Mouse (Mus musculus) forelimb bud, embryonic 11.5 days (tissue): ENCODE data around the gene Dnajb6.
"Not testable (repeated sequence)": the region's sequence is repeated elsewhere in the genome, so short reads cannot be mapped to it uniquely, and the experiment has no call there.

Experiments
- DNase-seq: peaks from one replicate; pipeline ENCODE4 v3.0.0-alpha.2; 2012; ENCODE audit warnings: low read depth, low spot score

The Dnajb6 gene

DNA sequence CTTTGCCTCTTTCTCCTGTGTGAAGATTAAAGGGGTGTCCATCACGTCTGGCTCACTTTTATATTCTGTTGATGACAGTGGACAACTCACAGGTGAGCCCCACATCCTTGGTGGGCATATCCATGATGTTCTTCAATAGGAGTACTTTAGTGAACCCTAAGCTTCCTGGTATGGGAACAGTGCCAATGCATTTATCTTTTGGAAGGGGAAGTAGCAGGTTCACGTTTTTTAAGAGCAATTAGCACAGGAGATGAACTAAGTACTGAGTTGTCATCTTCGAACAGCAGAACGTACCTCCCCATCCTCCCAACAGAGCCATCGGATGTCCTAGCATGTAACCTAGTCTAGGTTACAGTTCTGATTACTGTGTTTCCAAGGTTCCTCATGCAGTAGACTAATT is 23.8 kb downstream of the Dnajb6 start:
- no peak for DNase-seq

- DNase-seq = no peak
These were observed 35.4 kb downstream of the Dnajb6 start for GRCm38 (mm10) chr5:29770935-29771334.

GRCm38 (mm10) chr5:29772038-29772437 is 36.5 kb downstream of the Dnajb6 start:
- no peak for DNase-seq

GRCm38 (mm10) chr5:29772651-29773330 is 37.3 kb downstream of the Dnajb6 start:
- no peak for DNase-seq

GRCm38 (mm10) chr5:29773460-29774150 is 38.1 kb downstream of the Dnajb6 start:
- DNase-seq = no peak

DNA sequence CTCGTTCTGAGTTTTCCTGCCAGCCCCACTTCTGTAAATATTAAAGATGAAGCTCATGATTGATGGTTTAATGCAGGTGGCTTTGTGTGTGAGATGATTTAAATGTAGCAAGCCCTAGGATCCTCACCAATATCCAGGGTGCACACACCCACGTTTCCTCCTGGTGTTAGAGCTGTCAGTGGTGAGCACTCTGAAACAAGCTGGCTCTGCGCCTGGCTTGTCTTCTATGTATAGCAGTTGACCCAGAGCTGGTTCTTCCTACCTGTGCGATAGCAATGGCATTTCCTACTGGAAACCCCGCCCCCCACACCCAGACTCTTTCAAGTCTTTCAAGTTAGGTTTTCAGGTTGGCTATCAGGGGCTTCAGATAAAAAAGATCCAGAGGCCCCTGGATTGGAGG is 39.9 kb downstream of the Dnajb6 start:
- DNase-seq = no peak

GRCm38 (mm10) chr5:29778029-29778428 is 42.5 kb downstream of the Dnajb6 start:
- no peak for DNase-seq

DNA sequence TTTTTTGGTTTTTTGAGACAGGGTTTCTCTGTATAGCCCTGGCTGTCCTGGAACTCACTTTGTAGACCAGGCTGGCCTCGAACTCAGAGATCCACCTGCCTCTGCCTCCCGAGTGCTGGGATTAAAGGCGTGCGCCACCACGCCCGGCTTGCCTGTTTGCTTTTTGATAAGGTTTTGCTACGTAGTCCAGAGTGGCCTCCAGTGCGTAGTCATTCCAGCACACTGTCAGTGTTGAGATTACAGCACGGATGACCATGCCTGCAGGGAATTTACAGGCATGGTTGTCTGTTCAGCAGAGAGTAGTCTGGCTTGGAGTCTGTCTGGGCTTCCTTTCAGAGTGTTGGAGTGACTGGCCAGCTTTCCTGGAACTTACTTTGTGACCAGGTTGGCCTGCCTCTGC is 44.2 kb downstream of the Dnajb6 start:
- not testable (repeated sequence) for DNase-seq

GRCm38 (mm10) chr5:29782261-29782660 is 46.8 kb downstream of the Dnajb6 start:
- DNase-seq = no peak

- not testable (repeated sequence) for DNase-seq
These were observed 49.4 kb downstream of the Dnajb6 start for GRCm38 (mm10) chr5:29784906-29785305.

DNA sequence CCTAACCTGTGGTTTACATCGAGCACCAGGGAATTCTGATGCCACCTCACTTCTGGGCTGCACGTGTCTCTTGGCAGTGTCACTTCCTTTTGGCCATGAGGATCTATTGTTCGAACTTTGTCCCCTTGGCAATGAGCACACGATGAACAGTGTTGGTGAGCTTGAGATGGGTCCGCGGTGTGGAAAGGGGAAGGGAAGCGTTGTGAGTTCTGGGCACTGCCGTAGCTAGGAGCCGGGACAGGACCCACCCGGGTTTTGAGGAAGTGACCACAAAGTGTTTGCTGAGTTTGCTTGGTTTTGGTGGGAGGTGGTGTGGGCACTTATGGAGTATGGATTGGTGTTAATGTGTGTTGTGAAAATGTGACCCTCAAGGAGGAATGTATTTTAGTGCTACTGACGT is 50.5 kb downstream of the Dnajb6 start:
- DNase-seq = not testable (repeated sequence)

- not testable (repeated sequence) for DNase-seq
These were observed 59.4 kb downstream of the Dnajb6 start for GRCm38 (mm10) chr5:29794933-29795332.

- DNase-seq = no peak
These were observed 73.5 kb downstream of the Dnajb6 start for GRCm38 (mm10) chr5:29808940-29809339.

DNA sequence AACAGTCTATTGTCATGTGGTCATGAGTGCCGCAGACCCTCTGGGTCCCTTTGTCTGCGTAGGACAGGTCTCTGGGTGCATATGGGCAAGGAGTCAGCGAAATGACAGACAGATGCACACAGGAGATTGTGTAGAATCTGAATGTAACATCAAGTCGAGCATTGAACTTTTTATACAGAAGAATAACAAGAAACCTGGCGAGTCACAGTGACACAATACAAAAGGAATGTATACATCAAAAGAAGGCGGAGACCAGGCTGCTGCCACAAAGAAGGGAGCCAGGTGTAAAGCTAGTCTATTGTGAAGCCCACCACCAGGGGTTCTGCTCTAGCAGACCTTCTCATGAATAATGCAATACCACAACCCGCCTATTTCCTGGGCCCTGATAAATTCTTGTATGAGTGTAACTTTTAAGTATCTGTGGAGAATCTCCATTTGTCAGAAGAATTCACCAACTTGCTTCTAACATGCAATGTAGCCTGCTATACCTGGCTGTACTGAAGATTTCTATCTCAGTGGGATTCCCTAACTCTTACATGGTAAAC is 76.0 kb downstream of the Dnajb6 start:
- not testable (repeated sequence) for DNase-seq

DNA sequence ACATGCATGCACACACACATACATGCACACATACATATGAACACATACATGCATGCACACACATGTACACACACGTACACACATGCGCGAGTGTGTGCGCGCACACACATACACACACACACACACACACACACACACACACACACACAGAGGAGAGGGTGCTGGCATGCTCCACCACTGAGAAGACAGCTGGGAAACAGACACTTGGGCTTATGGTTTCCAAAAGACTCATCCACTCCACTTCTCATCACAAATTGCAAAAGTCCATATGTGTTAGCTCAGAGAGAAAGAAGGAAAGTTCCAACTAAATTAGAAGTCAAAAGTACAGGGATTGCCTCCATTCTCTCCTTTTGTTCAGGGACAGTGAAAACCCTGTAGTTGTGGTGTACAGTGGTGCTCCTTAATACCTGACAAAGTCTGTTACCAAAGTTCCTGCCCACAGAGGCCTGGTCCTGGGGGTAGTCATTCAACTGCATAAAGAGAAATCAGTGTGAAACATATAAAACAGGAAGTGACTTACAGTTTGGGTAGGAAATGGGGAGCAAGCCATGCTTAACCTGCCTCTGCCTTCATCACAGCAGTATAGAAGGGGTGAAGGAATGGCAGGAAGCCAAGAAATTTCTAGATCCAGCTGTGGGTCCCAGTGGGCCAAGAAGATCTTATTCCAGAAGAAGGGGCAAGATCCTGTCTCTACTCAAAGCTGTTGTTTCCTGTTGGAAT is 81.2 kb downstream of the Dnajb6 start:
- DNase-seq = no peak

DNA sequence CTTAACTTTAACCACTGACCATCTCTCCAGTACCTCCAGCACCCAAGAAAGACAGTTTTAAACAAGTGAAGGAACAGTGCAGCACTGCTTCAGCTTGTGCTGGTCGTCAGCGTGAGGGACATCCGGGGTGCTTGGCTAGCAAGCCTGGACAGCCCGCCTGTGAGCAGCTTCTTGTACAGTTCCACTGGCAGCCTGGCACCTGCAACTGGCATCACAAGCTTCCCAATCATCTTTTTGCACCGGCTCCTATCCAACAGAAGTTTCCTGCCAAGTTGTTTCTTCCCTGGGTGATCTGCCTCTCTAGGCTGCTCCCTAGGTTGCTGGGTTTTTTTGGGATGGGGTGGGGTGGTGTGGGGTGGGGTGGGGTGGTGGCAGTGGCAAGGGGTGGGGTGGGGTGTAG is 81.9 kb downstream of the Dnajb6 start:
- no peak for DNase-seq

DNA sequence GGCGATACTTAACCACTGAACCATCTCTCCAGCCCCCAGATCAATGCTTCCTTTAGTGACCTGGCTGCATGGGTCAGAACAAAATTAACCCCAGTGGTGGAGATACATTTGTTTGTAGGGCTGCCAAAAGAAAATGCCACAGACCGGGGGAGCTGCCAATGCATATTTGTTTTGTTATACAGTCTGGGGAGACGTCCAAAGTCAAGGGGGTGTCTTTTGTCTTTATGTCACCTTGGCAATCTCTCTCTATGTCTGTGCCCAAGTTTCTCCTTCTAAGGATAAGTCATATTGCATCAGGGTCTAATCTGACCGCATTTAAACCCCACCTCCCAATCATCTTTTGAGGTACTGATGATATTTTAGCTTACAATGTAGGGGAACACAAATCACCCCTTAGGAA is 82.8 kb downstream of the Dnajb6 start:
- no peak for DNase-seq

- DNase-seq = peak; percentile 60
These were observed 89.3 kb downstream of the Dnajb6 start for GRCm38 (mm10) chr5:29824796-29825195.

GRCm38 (mm10) chr5:29826780-29827179 is 91.3 kb downstream of the Dnajb6 start:
- peak; percentile 79 for DNase-seq

DNA sequence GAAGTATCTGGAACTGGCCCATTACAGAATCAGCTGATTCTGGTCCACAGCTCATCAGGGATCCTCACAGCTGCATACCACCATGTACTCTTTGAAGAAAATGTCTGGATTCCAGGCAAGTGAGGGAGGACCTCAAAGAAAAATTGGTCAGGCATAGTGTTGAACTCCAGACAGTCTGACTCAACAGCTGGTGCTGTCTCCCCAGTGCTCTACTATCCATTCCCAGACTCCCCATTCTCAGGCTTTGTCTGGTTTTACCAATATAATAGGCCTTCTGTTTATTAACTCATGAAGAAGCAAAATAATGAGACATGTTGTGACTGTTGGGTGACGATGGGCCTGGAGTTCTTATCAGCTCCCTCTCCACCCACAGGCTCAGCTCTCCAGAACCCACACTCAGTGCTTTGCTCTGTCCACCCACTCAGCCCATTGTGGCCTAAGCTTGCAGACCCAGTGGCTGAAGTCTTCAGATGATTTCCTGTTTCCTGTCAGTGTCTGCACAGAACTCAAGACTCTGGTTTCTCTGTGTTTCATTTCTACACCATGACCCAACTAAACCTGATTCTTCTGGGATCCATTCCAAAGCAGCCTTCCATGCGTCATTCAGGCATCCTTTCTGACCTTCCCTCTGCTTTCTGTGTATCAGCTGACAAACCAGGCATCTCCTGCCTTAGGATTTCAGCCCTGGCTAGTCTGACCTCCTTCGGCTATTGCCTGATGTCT is 107.1 kb downstream of the Dnajb6 start:
- DNase-seq = no peak

DNA sequence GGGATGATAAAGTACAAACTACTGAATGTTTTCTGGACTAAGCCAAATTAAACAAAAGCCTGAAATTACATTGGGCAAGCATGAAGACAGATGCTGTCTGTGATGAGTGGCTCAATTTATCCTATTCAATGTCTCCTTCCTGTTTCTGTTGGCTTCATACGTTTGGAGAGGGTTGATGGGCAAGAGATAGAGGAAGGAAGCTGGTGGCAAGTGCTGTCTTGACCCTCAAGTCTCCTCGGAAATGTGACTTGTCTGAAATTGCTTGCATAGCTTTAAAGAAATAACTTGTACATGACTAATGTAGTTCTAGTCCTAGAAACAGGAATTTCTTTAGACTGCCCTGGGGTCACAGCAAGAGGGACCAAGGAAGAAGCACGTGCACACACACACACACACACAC is 109.5 kb downstream of the Dnajb6 start:
- DNase-seq = no peak

GRCm38 (mm10) chr5:29847494-29847893 is 112.0 kb downstream of the Dnajb6 start:
- DNase-seq = no peak
